Mouse (Mus musculus) adrenal gland, postnatal 25 days (tissue): ENCODE data around the gene Gtf2ird2. TPM values are rescaled to one million over a fixed set of nuclear protein-coding genes. Genes with fewer than 3 reads are reported as not detected.

Source experiments
- DNase-seq: peaks from one replicate; pipeline ENCODE4 v3.0.0; 2021; ENCODE audit warnings: mixed read lengths
- total RNA-seq: library from RNA; stranded (reverse); gene quantifications from 2 replicates; pipeline ENCODE4 v1.2.3, GENCODE M21; 2021

Gene Gtf2ird2
- total RNA-seq, 1 experiment from 2014 or later = 10.4 TPM

GRCm38 (mm10) chr5:134270566-134270965 lies 86.7 kb downstream of the Gtf2ird2 start:
- DNase-seq = no peak

- DNase-seq = no peak
Observed at GRCm38 (mm10) chr5:134271421-134271820, 87.6 kb downstream of the Gtf2ird2 start.

- DNase-seq = no peak
Observed at GRCm38 (mm10) chr5:134272761-134273160, 88.9 kb downstream of the Gtf2ird2 start.

- no peak for DNase-seq
Observed at GRCm38 (mm10) chr5:134273761-134274160, 89.9 kb downstream of the Gtf2ird2 start.

Other genes with a start within 250 kb of the Gtf2ird2 start
- gene Castor2, start 84.3 kb upstream of the Gtf2ird2 start, total RNA-seq = 12.7 and 12.9 TPM in 2 replicates
- 25.4 and 29.6 TPM in 2 replicates for gene Rcc1l, start 7.2 kb upstream of the Gtf2ird2 start, total RNA-seq
- 3.9 TPM in 2 replicates for gene Ncf1, start 45.6 kb downstream of the Gtf2ird2 start, total RNA-seq
- gene Gtf2i, start 130.7 kb downstream of the Gtf2ird2 start, total RNA-seq = 236 and 293 TPM in 2 replicates